Mouse (Mus musculus): ENCODE results near the gene Slc47a1. TPM values are rescaled to one million over a fixed set of nuclear protein-coding genes. Genes with fewer than 3 reads are reported as not detected.
A peak's percentile ranks its signal among the peaks of the same experiment; 100 is the strongest.
"Not testable (repeated sequence)": the region's sequence is repeated elsewhere in the genome, so short reads cannot be mapped to it uniquely, and the experiment has no call there.

Gene Slc47a1
- 1 to 10 TPM; 5.9 to 7.7 TPM for total RNA-seq (2021)
- long read RNA-seq, experiment 1, partial matches to known transcripts: 3 of 9 reads
- long read RNA-seq, experiment 1, other reads (novel, unspliced or antisense): 4 of 9 reads
- long read RNA-seq, experiment 2, partial matches to known transcripts: 9 of 26 reads
- long read RNA-seq, experiment 2, other reads (novel, unspliced or antisense): 13 of 26 reads

DNA sequence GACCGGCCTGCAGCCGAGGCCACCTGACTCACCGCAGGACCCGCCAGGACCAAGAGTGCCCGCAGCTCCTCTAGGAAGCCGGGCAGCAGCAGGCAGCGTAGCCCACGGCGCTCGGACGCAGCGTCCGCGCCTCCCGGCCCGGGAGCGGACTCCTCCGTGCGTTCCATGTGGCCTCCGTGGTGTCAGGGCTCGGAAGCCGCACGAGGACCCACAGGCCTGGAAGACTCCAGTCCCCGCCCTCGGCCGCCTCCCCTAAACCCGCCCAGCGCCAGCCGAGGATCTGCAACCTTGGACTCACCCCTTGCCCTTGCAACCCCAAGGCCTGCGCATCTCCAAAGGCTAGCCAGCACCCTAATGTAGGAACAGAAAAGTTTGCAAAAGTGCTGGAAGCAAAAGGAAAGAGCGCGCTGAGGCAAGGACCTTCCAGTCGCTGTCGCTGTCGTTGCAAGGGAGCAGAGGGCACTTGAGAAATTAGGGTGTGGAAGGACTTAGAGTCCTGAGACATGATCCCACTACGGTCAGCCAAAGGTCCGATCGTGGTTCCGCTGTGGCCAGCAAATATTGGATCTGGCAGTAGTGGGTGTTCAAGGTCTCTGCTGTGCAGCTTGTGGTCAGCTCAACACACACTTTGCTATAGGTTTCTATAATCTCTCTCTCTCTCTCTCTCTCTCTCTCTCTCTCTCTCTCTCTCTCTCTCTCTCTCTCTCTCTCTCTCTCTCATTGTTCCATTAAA, at the start of gene Slc47a1:
Gene Slc47a1, minus strand, starts transcription at position 465 of the 733 bp plus-strand sequence.
- intact Hi-C loops (cut with DNase I; ENCODE audit: low total_unique reads): no loop called here
- peak; percentile 27 for DNase-seq

DNA sequence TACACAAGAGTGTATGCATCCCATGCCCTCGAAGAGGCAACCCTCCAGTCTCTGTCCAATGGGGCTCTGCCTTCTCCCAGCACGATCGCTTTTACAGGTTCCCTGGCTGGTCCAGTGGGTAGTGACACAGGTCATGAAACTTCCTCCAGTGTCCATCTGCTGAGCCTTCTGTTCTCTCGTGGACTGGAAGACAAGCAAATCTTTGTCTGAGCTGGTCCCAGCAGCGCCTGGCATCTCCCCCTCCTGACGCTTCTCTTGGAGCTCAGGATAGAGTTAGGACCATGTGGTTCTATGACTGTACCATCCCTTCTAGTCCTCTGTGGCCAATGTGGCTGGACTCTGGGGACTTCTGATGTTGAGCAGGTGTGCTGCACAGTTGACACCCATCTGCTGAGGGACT, 41.1 kb upstream of the Slc47a1 start:
- DNase-seq: no peak
- intact Hi-C loops (cut with DNase I; ENCODE audit: low total_unique reads): loop anchor here (5.0 to 10.0 kb wide), 3 partner anchors 83 to 296 kb away; no protein-coding TSS in a partner anchor

DNA sequence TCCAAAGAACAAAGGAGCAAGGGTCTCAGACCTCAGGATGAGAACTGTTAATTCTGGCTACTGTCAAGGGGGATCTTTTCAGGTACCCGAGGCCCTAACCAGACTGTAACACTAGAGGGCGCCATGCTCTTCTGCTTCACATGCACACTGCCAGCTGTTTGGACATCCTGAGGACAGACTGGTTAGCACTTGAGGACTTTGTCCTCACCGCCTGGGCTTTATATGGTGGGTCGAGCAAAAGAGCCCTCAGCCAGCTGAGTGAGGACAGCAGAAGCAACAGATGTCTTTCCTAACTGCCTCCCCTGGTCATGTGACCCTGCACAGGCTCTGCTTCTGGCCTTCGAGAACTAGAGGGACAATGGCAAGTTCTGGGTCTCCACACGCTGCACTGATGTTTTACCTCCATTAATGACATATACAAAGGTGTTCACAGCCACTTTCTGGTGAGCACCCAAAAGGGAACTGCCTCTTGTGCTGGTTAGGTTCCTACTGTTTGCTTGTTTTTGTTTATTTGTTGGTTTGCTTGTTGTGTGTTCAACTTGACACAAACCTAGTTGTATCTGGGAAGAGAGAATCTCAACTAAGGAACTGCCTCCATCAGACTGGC, 39.9 kb upstream of the Slc47a1 start:
- intact Hi-C loops (cut with DNase I; ENCODE audit: low total_unique reads): loop anchor here (5.0 to 10.0 kb wide), 3 partner anchors 84 to 297 kb away; no protein-coding TSS in a partner anchor
- peak; percentile 78 for DNase-seq

DNA sequence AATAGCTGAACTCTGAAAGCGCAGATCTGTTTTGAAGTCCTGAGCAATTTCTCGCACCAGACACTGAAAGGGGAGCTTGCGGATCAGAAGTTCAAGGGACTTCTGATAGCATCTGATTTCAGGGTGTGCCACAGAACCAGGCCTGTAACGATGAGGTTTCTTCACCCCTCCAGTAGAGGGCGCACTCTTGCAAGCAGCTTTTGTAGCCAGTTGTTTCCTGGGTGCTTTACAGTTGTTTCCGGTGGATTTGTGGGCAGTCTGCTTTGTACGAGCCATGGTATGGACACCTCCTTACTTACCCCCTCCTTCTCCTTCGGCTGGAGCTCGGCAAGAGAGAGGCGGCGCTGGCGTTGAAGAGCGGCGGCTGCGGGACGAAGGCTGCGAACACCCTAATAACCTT, 38.4 kb upstream of the Slc47a1 start:
- not testable (repeated sequence) for DNase-seq
- intact Hi-C loops (cut with DNase I; ENCODE audit: low total_unique reads): loop anchor here (5.0 to 10.0 kb wide), 3 partner anchors 86 to 298 kb away; no protein-coding TSS in a partner anchor

DNA sequence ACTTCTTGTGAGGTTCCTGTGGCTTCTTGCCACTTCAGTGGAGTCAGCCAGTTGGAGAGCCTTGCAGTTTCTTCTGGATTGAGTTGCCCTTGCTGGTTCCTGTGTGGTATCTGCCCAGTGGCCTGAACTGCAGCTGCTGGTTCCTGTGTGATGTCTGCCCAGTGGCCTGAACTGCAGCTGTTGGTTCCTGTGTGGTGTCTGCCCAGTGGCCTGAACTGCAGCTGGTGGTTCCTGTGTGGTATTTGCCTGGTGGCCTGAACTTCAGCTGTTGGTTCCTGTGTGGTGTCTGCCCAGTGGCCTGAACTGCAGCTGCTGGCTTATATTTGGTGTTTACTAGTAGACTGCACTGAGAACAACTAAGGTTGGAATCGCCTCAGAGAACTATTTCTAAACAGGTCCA, 37.3 kb upstream of the Slc47a1 start:
- no peak for DNase-seq
- intact Hi-C loops (cut with DNase I; ENCODE audit: low total_unique reads): loop anchor here (5.0 to 10.0 kb wide), 3 partner anchors 87 to 299 kb away; no protein-coding TSS in a partner anchor

DNA sequence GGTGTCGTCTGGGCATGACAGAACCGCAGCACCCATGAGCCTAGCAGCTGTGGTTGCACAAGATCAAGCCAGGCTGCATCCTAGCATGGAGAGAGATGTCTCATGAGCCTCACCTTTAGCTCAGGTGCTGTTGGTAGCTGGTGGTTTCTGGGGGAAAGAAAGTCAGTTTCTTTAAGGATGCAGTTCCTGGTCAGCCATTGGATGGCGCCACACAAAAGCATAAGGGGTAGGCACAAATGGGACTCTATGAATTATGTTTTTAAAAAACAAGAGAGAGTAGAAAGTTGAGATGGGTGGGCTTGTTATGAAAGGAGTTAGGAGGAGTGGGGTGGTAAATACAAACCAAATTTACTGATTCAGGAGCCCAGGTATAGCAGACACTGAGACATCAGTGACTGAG, 36.4 kb upstream of the Slc47a1 start:
- intact Hi-C loops (cut with DNase I; ENCODE audit: low total_unique reads): loop anchor here (10.0 kb wide), 1 partner anchor 300 kb away; no protein-coding TSS in a partner anchor
- DNase-seq: no peak

DNA sequence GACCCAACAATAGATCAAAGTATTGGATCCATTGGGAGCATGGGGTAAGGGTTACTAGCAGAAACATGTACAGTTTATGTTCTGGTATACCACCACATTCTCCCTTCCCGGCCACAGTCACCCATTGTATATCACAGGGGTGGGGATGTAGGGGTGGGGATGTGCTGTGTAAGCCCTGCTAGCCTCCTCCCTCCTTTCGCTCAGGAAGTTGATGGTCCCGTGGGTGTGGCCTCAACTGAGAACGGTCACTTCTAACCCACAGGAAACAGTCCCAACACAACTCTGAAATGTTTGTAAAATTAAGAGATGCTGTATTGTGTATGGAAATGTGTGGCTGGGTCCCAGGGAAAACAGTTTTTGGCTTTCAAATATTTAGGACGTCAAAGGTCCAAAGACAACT, 35.3 kb upstream of the Slc47a1 start:
- intact Hi-C loops (cut with DNase I; ENCODE audit: low total_unique reads): loop anchor here (10.0 kb wide), 1 partner anchor 301 kb away; no protein-coding TSS in a partner anchor
- DNase-seq: no peak

DNA sequence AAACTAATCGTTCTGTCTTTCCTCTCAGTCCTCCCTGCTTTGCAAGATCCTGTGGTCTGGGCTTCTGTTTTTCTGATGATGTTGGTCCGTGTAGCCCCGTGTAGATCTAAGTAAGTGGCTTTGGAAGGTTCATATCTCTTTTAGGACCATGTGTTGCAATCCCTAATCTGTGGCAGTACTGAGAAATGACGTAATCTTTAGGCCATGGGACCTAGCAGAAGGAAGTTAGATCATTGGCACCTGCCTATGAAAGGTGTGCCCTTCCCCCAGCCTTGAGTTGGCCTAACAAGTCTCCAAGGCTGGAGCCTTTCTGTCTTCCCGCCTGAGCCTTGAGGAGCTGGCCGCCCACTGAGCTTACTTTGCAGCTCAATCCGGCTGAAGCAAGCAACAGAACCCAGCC, 33.7 kb upstream of the Slc47a1 start:
- DNase-seq: no peak
- intact Hi-C loops (cut with DNase I; ENCODE audit: low total_unique reads): loop anchor here (2.0 to 10.0 kb wide), 3 partner anchors 65 to 303 kb away; no protein-coding TSS in a partner anchor

DNA sequence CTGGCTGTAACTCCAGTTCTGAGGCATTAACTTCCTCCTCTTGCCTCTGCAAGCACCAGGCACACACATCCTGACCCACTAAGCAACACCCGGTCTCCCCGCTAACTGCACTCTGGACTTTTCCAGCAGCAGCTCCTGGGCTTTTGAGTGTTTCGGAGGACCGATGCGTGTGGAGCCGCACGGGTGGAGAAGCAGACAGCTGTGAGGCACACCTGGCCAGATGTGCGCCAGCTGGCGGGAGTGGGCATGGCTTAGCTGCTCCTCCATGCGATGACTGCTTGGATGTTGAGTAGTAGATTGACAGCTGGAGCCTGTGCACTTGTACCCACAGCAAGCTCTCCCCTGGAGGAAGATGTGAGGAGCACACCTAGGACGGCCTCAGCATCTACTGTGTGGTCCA, 33.1 kb upstream of the Slc47a1 start:
- DNase-seq: no peak
- intact Hi-C loops (cut with DNase I; ENCODE audit: low total_unique reads): loop anchor here (2.0 to 10.0 kb wide), 3 partner anchors 64 to 304 kb away; no protein-coding TSS in a partner anchor

DNA sequence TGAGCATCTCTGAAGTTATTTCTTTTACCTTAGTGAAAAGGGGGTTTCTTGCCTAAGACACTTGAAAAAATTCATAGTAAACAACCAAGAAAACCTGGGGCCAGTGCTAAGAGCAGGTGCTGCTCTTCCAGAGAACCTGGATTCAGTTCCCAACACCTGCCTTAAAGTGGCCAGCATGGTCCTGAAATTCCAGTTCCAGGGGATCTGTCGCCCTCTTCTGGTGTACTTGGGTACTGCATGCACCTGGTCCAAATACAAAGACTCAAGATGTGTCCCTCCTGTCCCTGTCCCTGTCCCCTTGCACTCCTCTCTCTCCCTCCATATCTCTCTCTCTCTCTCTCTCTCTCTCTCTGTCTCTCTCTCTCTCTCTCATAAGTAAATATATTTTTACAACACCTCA, 32.0 kb upstream of the Slc47a1 start:
- DNase-seq: peak; percentile 74
- intact Hi-C loops (cut with DNase I; ENCODE audit: low total_unique reads): loop anchor here (2.0 to 10.0 kb wide), 3 partner anchors 63 to 305 kb away; no protein-coding TSS in a partner anchor

DNA sequence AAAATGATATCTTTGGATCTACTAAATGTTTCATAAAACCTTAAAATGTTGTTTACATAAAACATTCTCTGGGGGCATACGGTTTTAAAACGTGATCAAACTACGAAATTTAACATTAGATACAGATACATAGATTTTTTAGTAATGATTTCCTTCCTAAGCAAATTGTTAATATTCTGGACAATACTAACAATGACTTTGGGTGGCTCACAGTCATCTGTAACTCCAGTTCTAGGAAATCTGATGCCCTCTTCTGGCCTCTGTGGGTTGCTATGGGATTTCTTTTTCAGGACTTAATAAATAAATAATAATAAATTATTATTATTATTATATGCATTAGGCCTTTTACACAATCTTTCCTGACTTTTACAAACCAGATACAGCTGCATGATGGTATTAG, 30.9 kb upstream of the Slc47a1 start:
- intact Hi-C loops (cut with DNase I; ENCODE audit: low total_unique reads): no loop called here
- DNase-seq: no peak

DNA sequence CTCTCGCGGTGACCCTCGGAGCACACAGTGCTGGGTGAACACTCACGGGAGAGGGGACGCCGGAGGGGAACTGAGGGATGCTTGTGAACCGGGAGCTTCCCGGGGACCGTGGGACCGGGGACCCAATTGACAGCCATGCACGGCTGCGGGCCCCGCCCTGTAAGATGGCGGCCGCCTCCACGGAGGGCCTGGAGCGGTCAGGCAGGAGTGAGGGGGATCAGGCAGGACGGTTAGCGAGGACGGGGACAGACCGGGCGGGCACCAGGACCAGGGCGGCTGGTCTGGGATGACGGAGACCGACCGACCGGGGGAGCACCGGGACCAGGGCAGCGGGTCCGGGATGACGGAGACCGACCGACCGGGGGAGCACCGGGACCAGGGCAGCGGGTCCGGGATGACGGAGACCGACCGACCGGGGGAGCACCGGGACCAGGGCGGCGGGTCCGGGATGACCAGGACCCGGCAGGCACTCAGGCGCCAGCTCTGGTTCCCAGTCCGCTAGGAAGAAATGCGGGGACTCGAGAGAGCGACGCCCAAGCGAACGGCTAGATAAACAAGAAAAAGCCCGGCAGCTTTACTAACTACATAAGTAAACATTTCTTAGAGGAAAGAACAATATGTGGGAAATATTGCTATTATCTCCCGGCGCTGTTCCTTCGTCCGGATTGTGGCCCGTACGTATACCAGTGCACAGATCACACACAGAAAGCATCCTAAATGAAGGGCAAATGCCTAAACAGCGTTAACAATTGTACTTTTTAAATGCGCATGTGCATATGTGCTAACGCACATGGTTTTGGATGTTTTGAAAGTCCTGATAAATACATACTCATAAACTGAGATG, 30.3 kb upstream of the Slc47a1 start:
- peak; percentile 80 for DNase-seq
- intact Hi-C loops (cut with DNase I; ENCODE audit: low total_unique reads): no loop called here

DNA sequence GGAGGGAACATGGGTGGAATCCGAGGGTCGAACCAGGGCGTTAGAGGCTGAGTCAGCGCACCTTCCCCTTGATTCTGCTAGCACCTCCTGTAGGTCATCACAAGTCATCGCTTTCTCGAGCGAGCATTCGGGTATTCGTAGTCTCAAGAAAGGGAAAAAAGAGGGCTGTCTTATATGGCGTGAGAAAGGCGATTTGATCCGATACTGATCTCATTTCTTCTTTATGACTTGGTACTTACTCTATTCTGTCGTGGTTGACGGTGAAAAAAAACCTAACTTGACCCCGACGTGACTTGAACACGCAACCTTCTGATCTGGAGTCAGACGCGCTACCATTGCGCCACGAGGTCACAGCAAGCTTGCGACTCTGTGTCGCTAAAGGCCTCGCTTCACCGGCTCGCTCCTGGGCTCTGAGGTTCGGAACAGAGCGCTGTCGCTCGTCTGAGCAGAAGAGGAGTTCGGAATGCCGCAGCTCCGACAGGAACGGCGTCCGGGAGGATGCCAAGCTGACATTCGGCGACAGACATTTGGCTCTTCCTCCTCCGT, 29.6 kb upstream of the Slc47a1 start:
- peak; percentile 86 for DNase-seq
- intact Hi-C loops (cut with DNase I; ENCODE audit: low total_unique reads): no loop called here

DNA sequence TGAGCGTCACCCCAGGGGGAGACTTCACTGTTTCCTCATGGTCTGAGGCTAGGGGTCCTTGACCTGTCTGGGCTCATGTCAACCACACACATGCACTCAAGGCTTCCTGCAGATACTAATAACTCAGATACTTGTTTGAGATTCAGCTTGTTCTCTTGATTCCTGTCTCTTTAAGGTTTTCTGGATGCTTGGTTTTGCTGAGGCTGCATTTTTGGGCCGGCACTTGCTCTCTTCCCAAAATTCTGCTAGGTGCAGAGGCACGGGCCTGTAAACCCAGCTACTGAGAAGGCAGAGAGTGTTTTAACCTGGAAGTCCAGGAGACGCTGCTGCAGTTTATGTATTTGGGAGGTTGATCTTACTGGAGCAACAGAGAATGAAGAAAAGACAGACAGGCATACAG, 23.6 kb upstream of the Slc47a1 start:
- intact Hi-C loops (cut with DNase I; ENCODE audit: low total_unique reads): no loop called here
- no peak for DNase-seq

DNA sequence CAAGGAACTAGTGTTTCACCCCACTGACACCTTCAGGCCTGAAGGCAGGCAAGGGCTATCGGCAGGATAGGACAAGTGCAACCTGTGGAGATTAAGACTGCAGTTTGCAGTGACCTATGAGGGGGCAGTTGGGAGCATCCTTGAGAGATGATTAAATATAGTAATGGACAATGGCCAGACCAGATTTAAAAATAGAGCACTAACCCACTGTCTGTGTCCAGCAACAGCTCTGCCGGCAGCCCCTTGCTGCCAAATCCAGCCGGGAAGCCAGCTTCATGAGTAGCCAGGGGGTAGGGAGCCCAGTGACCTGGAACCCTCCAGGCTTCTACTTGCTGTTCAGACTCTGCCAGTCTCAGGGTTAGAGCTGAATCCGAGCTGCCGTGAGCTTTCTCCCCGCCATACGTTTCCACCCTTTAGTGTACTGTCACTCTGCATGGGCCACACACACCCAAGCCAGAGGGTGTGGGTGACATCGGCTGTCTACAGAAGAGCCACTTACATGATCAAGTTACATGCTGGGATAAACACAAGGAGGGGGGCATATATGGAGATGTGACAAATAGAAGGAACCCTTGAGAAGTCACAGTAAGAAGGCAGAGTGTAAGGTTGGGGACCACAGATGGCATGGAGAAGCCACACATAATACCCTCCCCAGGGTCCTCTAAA, 22.7 kb upstream of the Slc47a1 start:
- intact Hi-C loops (cut with DNase I; ENCODE audit: low total_unique reads): no loop called here
- DNase-seq: peak; percentile 52

DNA sequence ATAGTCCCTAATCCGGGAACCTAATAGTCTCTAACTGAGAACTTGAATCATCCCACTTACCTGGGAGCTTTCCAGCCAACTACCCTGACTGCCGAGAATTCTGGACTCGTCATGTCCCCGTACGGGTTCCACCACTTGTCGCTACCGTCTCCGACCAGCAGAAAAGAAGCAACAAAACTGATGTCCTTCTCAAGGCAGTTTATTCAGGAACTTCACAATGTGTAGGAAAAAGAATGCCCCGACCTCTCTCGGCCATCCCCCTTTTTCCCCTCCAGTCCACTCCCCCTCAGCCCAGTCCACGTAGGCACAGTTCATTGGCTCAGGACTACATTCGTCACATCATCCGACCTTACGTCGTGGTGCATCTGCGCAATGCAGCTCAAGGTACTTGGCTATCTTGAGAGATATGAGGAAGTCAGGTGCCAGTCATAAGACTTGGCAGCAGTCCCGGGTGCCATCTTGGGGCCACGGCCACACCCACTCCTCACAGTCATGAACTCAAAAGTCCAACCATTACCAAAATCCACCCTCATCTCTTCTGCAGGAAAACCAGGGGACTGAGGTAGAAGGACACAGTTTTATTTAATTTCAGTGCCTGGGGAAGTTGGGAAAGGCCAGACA, 19.4 kb upstream of the Slc47a1 start:
- intact Hi-C loops (cut with DNase I; ENCODE audit: low total_unique reads); DNase-seq: not testable (repeated sequence)

DNA sequence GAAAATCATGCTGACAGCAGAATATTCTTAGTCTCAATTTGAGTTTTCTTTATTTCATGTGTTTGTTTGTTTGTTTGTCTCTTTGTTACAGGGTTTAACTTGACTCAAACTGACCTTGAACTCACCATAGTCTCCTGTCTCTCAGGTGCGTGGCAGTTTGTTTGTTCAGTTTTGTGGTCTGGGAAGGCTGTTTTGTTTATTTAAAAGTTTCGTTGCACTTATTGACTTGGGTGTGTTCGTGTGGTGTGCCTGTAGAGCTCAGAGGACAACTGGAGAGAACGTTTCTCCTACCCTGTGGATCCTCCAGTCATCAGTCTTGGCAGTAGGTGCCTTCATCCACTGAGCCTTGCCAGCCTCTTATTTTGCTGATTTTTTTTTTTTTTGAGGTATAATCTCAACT, 10.8 kb upstream of the Slc47a1 start:
- intact Hi-C loops (cut with DNase I; ENCODE audit: low total_unique reads): no loop called here
- no peak for DNase-seq

DNA sequence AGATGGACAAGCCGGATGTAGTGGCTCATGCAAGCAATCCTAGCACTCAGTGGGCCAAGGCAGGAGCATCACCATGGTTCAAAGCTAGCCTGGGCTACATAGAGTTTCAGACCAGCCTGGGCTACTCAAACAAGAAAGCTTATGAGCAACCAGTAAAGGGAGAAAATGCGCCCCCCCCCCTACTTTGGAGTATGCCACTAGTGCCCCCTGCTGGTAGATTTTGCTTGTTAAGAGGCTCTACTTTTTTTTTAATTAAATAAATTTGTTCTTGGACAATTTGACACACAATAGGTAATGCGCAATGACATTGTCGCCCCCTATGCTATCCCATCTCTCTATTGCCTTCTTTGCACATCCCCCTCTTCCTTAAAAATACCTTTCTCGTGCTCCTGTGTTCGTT, 9.9 kb upstream of the Slc47a1 start:
- intact Hi-C loops (cut with DNase I; ENCODE audit: low total_unique reads): no loop called here
- peak; percentile 32 for DNase-seq

All from gastrocnemius, postnatal 14 days (tissue).